Mouse (Mus musculus): ENCODE results near the gene Disc1. TPM values are rescaled to one million over a fixed set of nuclear protein-coding genes. Genes with fewer than 3 reads are reported as not detected.

The Disc1 gene
- polyA plus RNA-seq, 1 experiment: 1.2 TPM

DNA sequence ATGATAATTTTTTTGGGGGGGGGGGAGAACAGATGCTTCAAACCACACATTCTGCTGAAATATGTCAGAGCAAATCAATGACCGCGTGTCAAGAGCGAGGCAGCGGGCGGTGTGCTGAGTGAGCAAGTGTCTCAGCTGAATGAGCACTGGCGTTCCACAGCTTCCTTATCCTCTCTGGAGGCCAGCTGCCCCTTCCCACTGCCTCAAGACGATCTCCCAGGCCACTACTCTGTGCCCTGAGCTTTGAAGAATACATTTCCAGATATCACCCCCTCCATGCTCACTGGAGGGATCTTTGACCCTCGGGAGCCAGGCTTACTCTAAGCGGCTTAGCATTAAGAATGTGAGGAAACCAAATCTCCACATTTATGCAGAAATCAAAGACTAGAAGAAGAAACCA, 59.2 kb downstream of the Disc1 start:
- DNase-seq: no peak
- Histone ChIP-seq H3K27ac (ENCODE audit: insufficient read depth, low read length) (no peak overlapping the region), H3K27me3 (ENCODE audit: control insufficient read depth, insufficient read depth, low read length) (no peaks in the 10 kb centered on the region), H3K4me3 (replicated peaks; ENCODE audit: insufficient read depth, low read depth, low read length) (no peak overlapping the region), H3K4me1 (ENCODE audit: control insufficient read depth, insufficient read depth, low read length) (no peaks in the 10 kb centered on the region)
- no peak for TF ChIP-seq CTCF (IDR thresholded peaks at IDR 0.05; ENCODE audit: borderline replicate concordance, insufficient read depth, low read depth, low read length)
- TF ChIP-seq POLR2A (IDR thresholded peaks at IDR 0.05; ENCODE audit: borderline replicate concordance, insufficient read depth, low read length): no peak
- whole genome bisulfite sequencing: 67% methylated on average over 9 of the region's 9 CpGs

DNA sequence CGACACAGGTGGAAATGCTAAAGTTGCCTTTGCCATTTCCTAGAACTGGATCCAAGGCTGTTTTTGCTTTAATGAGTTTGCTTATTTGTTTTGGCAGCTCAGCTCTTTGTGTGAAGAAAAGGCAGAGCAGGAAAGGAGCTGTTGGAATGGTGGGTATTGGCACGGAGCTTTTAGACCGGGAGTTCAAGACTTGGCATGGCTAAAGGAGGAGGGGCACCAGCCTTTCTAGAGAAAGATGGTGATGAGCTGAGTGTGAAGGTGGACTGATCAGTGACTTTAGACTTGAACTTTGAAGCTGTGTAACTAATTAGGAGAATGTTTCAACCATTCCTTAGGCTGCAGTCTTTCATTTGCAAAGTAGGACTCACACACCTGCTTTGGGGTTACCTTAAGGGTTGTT, 59.8 kb downstream of the Disc1 start:
- TF ChIP-seq CTCF (IDR thresholded peaks at IDR 0.05; ENCODE audit: borderline replicate concordance, insufficient read depth, low read depth, low read length): no peak
- no peak for TF ChIP-seq POLR2A (IDR thresholded peaks at IDR 0.05; ENCODE audit: borderline replicate concordance, insufficient read depth, low read length)
- no peaks in the 10 kb centered on the region for H3K4me1 ChIP-seq (ENCODE audit: control insufficient read depth, insufficient read depth, low read length)
- no peaks in the 10 kb centered on the region for H3K27me3 ChIP-seq (ENCODE audit: control insufficient read depth, insufficient read depth, low read length)
- H3K4me3 ChIP-seq (replicated peaks; ENCODE audit: insufficient read depth, low read depth, low read length): no peak overlapping the region
- 56% methylated on average over 3 of the region's 3 CpGs for WGBS
- DNase-seq: no peak
- no peak overlapping the region for H3K27ac ChIP-seq (ENCODE audit: insufficient read depth, low read length)

DNA sequence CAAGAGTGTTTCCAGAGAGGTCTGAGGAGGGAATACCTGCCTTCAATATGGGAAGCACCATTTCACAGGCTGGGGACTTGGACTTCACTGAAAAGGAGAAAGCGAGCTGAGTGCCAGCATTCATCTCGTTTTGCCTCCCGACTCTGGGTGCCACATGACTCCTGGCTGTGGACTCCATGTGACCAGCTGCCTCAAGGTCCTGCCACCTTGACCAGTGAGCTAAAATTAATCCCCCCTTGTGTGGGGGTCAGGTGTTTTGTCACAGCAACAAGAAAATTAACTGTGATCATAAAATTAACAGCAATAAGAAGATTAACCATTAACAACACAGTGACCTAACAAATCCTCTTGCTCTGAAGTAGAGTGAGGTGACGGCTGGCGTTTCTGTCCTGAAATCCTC, 61.3 kb downstream of the Disc1 start:
- DNase-seq: no peak

DNA sequence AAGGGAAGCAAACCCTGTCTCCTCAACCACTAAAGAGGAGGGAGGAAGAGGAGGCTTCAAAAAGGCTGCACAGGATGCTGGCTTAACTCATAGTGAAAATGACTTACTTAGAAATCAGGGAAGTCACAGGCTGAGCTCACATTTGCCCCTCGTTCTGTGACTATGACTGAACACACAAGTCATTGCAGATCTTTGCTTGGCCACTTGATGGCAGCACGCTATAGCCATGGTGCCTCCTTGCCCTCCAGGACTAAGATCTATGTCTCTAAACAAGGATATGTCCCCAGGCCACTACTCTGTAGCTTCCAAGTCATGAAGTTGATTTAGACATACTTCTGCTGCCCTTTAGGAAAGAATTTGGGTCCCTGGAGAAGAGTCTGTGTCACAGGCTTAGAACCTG, 62.6 kb downstream of the Disc1 start:
- Histone ChIP-seq H3K4me3 (replicated peaks; ENCODE audit: insufficient read depth, low read depth, low read length) (no peak overlapping the region), H3K27ac (ENCODE audit: insufficient read depth, low read length) (no peak overlapping the region), H3K27me3 (ENCODE audit: control insufficient read depth, insufficient read depth, low read length) (no peaks in the 10 kb centered on the region), H3K4me1 (ENCODE audit: control insufficient read depth, insufficient read depth, low read length) (no peaks in the 10 kb centered on the region)
- WGBS: 23% methylated on average over 2 of the region's 2 CpGs
- DNase-seq: peak; percentile 34 to 55
- TF ChIP-seq POLR2A (IDR thresholded peaks at IDR 0.05; ENCODE audit: borderline replicate concordance, insufficient read depth, low read length) (no peak), CTCF (IDR thresholded peaks at IDR 0.05; ENCODE audit: borderline replicate concordance, insufficient read depth, low read depth, low read length) (peak; percentile 89)

More for the DNA sequence above, 61.3 kb downstream of the Disc1 start:
- no peak for TF ChIP-seq POLR2A (IDR thresholded peaks at IDR 0.05; ENCODE audit: borderline replicate concordance, insufficient read depth, low read length)
- TF ChIP-seq CTCF (IDR thresholded peaks at IDR 0.05; ENCODE audit: borderline replicate concordance, insufficient read depth, low read depth, low read length): no peak
- Histone ChIP-seq H3K27me3 (ENCODE audit: control insufficient read depth, insufficient read depth, low read length) (no peaks in the 10 kb centered on the region), H3K4me1 (ENCODE audit: control insufficient read depth, insufficient read depth, low read length) (no peaks in the 10 kb centered on the region), H3K4me3 (replicated peaks; ENCODE audit: insufficient read depth, low read depth, low read length) (no peak overlapping the region), H3K27ac (ENCODE audit: insufficient read depth, low read length) (no peak overlapping the region)
- 74% methylated on average over 5 of the region's 5 CpGs for WGBS

DNA sequence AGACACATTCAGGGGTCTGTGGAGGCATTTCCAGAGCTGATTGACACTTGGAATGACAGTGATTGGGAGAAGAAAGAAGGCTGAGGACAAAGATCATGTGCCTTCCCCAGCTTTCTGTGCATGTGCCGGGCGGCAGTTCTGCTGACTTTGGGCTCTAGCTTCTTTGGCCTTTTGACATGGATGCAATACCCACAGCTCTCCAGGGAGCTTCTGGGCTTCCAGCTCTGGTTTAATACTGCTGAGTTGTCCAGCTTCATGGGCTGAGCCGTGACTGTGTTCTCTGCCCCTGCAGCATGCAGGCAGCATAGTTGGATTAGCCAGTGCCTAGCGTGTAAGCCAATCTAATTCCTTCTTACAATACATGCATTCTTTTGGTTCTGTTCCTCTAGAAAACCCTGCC, 72.5 kb downstream of the Disc1 start:
- no peak for TF ChIP-seq POLR2A (IDR thresholded peaks at IDR 0.05; ENCODE audit: borderline replicate concordance, insufficient read depth, low read length)
- TF ChIP-seq CTCF (IDR thresholded peaks at IDR 0.05; ENCODE audit: borderline replicate concordance, insufficient read depth, low read depth, low read length): no peak
- no peaks in the 10 kb centered on the region for H3K27me3 ChIP-seq (ENCODE audit: control insufficient read depth, insufficient read depth, low read length)
- DNase-seq: no peak
- H3K4me1 ChIP-seq (ENCODE audit: control insufficient read depth, insufficient read depth, low read length): no peaks in the 10 kb centered on the region
- no peak overlapping the region for H3K4me3 ChIP-seq (replicated peaks; ENCODE audit: insufficient read depth, low read depth, low read length)
- 77% methylated on average over 4 of the region's 4 CpGs for WGBS
- no peak overlapping the region for H3K27ac ChIP-seq (ENCODE audit: insufficient read depth, low read length)

DNA sequence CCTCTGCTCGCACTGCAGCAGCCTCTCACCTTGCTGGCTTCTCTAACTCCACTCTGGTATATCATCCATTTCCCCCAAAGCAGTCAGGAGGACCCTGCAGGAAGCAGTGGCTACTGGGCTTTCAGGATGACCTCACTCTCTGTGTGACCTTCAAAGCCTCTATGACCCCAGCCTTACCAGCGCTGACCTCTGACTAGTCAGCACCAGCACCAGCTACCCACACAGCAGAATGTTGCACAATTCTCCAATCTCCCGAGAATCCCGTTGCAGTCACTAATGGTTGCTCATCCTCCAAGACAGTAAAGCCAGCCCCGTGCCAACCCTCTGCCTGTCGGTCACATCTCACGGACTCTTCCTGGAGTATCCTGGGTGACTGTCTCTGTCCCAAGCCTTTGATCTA, 73.6 kb downstream of the Disc1 start:
- DNase-seq: no peak
- TF ChIP-seq POLR2A (IDR thresholded peaks at IDR 0.05; ENCODE audit: borderline replicate concordance, insufficient read depth, low read length): no peak
- no peak for TF ChIP-seq CTCF (IDR thresholded peaks at IDR 0.05; ENCODE audit: borderline replicate concordance, insufficient read depth, low read depth, low read length)
- 91% methylated on average over 7 of the region's 7 CpGs for WGBS
- Histone ChIP-seq H3K4me3 (replicated peaks; ENCODE audit: insufficient read depth, low read depth, low read length) (no peak overlapping the region), H3K4me1 (ENCODE audit: control insufficient read depth, insufficient read depth, low read length) (no peaks in the 10 kb centered on the region), H3K27ac (ENCODE audit: insufficient read depth, low read length) (no peak overlapping the region), H3K27me3 (ENCODE audit: control insufficient read depth, insufficient read depth, low read length) (no peaks in the 10 kb centered on the region)

DNA sequence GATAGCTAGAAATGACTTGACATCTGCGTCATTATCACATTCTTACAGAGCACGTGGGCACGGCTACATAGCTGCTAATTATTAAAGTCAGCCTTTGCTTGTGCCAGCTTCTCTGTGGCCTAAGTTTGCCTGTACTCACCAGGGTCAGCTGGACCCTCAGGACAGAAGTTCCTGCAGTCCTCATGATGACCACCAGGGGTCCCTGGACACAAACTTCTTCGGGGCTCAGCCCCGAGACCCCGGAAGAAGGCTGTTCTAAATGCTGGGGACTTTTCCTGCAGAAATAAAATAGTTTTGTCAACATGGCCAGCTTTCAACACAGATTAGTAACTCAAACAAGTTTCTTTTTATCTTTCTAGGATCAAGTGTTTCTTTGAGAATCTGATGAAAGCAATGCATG, 74.3 kb downstream of the Disc1 start:
- 28% methylated on average over 6 of the region's 6 CpGs for WGBS
- H3K4me3 ChIP-seq (replicated peaks; ENCODE audit: insufficient read depth, low read depth, low read length): no peak overlapping the region
- DNase-seq: no peak

DNA sequence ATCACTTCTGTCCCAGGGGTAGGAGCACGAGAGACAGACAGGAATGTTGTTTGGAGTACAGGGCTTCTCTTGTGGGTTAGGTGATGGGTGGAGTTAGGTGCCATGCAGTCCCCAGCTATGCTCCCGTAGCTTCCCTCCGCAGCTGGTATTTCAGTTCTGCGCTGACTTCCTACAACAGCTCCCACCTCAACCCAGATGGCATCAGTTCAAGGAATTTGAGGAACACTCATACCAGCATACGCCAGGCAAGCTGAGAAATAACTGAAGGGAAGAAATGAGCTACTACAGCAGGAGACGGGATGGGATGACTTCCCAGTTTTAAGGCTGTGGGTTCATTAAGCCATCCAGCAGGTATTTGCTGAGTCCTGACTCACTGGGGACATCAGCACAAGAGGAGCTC, 76.8 kb downstream of the Disc1 start:
- Histone ChIP-seq H3K27ac (ENCODE audit: insufficient read depth, low read length) (no peak overlapping the region), H3K27me3 (ENCODE audit: control insufficient read depth, insufficient read depth, low read length) (no peaks in the 10 kb centered on the region), H3K4me3 (replicated peaks; ENCODE audit: insufficient read depth, low read depth, low read length) (no peak overlapping the region), H3K4me1 (ENCODE audit: control insufficient read depth, insufficient read depth, low read length) (peaks cover 8% of the 10 kb centered on the region)
- no peak for DNase-seq
- WGBS: 78% methylated on average over 6 of the region's 6 CpGs
- TF ChIP-seq POLR2A (IDR thresholded peaks at IDR 0.05; ENCODE audit: borderline replicate concordance, insufficient read depth, low read length) (no peak), CTCF (IDR thresholded peaks at IDR 0.05; ENCODE audit: borderline replicate concordance, insufficient read depth, low read depth, low read length) (no peak)

More for the DNA sequence above, 74.3 kb downstream of the Disc1 start:
- H3K27ac ChIP-seq (ENCODE audit: insufficient read depth, low read length): no peak overlapping the region
- H3K27me3 ChIP-seq (ENCODE audit: control insufficient read depth, insufficient read depth, low read length): no peaks in the 10 kb centered on the region
- no peaks in the 10 kb centered on the region for H3K4me1 ChIP-seq (ENCODE audit: control insufficient read depth, insufficient read depth, low read length)
- TF ChIP-seq POLR2A (IDR thresholded peaks at IDR 0.05; ENCODE audit: borderline replicate concordance, insufficient read depth, low read length): no peak
- TF ChIP-seq CTCF (IDR thresholded peaks at IDR 0.05; ENCODE audit: borderline replicate concordance, insufficient read depth, low read depth, low read length): peak; percentile 67
